Mouse (Mus musculus) MEL (cell line): ENCODE results near the gene Gemin7. TPM values are rescaled to one million over a fixed set of nuclear protein-coding genes. Genes with fewer than 3 reads are reported as not detected.
A peak's percentile ranks its signal among the peaks of the same experiment; 100 is the strongest.

Experiments
- DNase-seq: peaks from one replicate; pipeline ENCODE4 v3.0.0; 2011; ENCODE audit warnings: low read depth, low spot score
- H3K27ac ChIP-seq: 2 replicates; pipeline ENCODE4 v1.5.1; 2012; ENCODE audit warnings: low read depth, mild to moderate bottlenecking, control low read depth, low read length, moderate library complexity; ENCODE audit not compliant: control insufficient read depth
- H3K27me3 ChIP-seq, 2 experiments: fragments of 150-350 bp in 1 of 2; sonication (generic) in 1 of 2; 2 replicates each; pipeline ENCODE4 v1.6.1; 2012; ENCODE audit warnings: low read length in 2 of 2, mild to moderate bottlenecking in 2 of 2, improper control_type of control experiment in 1 of 2, moderate library complexity in 1 of 2; ENCODE audit not compliant: insufficient read depth in 2 of 2, control insufficient read depth in 1 of 2
- H3K36me3 ChIP-seq, 2 experiments: 2 replicates each; pipeline ENCODE4 v1.6.1; 2012 to 2014; ENCODE audit warnings: low read length in 2 of 2, improper control_type of control experiment in 1 of 2, inconsistent platforms in 1 of 2, mild to moderate bottlenecking in 1 of 2; ENCODE audit not compliant: insufficient read depth in 2 of 2, control insufficient read depth in 1 of 2
- H3K4me1 ChIP-seq, 2 experiments: fragments of 150-350 bp in 1 of 2; sonication (generic) in 1 of 2; 2 replicates each; pipeline ENCODE4 v1.6.1; 2012; ENCODE audit warnings: low read length in 2 of 2, improper control_type of control experiment in 1 of 2, mild to moderate bottlenecking in 1 of 2; ENCODE audit not compliant: insufficient read depth in 2 of 2, control insufficient read depth in 1 of 2
- H3K4me3 ChIP-seq, 2 experiments: fragments of 150-350 bp in 1 of 2; sonication (generic) in 1 of 2; 2 replicates each; pipeline ENCODE4 v1.5.1; 2012; ENCODE audit warnings: low read depth in 2 of 2, low read length in 2 of 2, mild to moderate bottlenecking in 2 of 2, moderate library complexity in 2 of 2, control low read depth in 1 of 2, improper control_type of control experiment in 1 of 2; ENCODE audit not compliant: control insufficient read depth in 1 of 2, insufficient read depth in 1 of 2
- H3K79me2 ChIP-seq: 2 replicates; pipeline ENCODE4 v1.6.1; 2012; ENCODE audit warnings: mild to moderate bottlenecking, low read length, moderate library complexity; ENCODE audit not compliant: control insufficient read depth, poor library complexity, insufficient read depth
- H3K9ac ChIP-seq: 2 replicates; pipeline ENCODE4 v1.6.1; 2012; ENCODE audit warnings: low read depth, mild to moderate bottlenecking, control low read depth, low read length, moderate library complexity; ENCODE audit not compliant: control insufficient read depth, poor library complexity, severe bottlenecking
- H3K9me3 ChIP-seq: fragments of 150-350 bp; sonication (generic); replicated peaks from 2 replicates; pipeline ENCODE4 v1.6.1; 2012; ENCODE audit warnings: mild to moderate bottlenecking, low read length, improper control_type of control experiment, moderate library complexity; ENCODE audit not compliant: insufficient read depth
- BHLHE40 ChIP-seq: IDR thresholded peaks from 2 replicates; pipeline ENCODE4 v1.6.1; 2012; ENCODE audit warnings: low read depth, mild to moderate bottlenecking, inconsistent platforms, low read length, improper control_type of control experiment, borderline replicate concordance
- CHD2 ChIP-seq: IDR thresholded peaks from 2 replicates; pipeline ENCODE4 v1.6.1; 2011; ENCODE audit warnings: low read length, improper control_type of control experiment
- CTCF ChIP-seq, 3 experiments: IDR thresholded peaks in 2 of 3; conservative IDR thresholded peaks in 1 of 3; 2 replicates each; pipeline ENCODE4 v1.5.1; 2011 to 2012; ENCODE audit warnings: low read length in 3 of 3, low read depth in 2 of 3, mild to moderate bottlenecking in 2 of 3, improper control_type of control experiment in 1 of 3, inconsistent platforms in 1 of 3, mixed read lengths in 1 of 3, moderate library complexity in 1 of 3; ENCODE audit not compliant: control insufficient read depth in 1 of 3, insufficient read depth in 1 of 3, poor library complexity in 1 of 3, severe bottlenecking in 1 of 3
- ELF1 ChIP-seq: IDR thresholded peaks from 2 replicates; pipeline ENCODE4 v1.6.1; 2014; ENCODE audit warnings: low read depth, mild to moderate bottlenecking, inconsistent platforms, low read length, improper control_type of control experiment, moderate library complexity
- MEF2A ChIP-seq: IDR thresholded peaks from 2 replicates; pipeline ENCODE4 v1.6.1; 2014; ENCODE audit warnings: low read depth, mild to moderate bottlenecking, inconsistent platforms, low read length, improper control_type of control experiment; ENCODE audit not compliant: poor library complexity, insufficient replicate concordance, severe bottlenecking; ENCODE audit errors: extremely low read depth
- MYB ChIP-seq: IDR thresholded peaks from 2 replicates; pipeline ENCODE4 v1.6.1; 2011; ENCODE audit warnings: mild to moderate bottlenecking, low read depth, low read length, improper control_type of control experiment
- NELFE ChIP-seq: IDR thresholded peaks from 2 replicates; pipeline ENCODE4 v1.6.1; 2011; ENCODE audit warnings: low read depth, low read length, improper control_type of control experiment
- POLR2AphosphoS2 ChIP-seq: IDR thresholded peaks from 2 replicates; pipeline ENCODE4 v1.6.1; 2011; ENCODE audit warnings: low read length, improper control_type of control experiment
- RAD21 ChIP-seq: IDR thresholded peaks from 2 replicates; pipeline ENCODE4 v1.6.1; 2011; ENCODE audit warnings: mild to moderate bottlenecking, low read depth, low read length, improper control_type of control experiment
- SMC3 ChIP-seq: IDR thresholded peaks from 2 replicates; pipeline ENCODE4 v1.6.1; 2011; ENCODE audit warnings: low read depth, low read length, improper control_type of control experiment
- TAL1 ChIP-seq: IDR thresholded peaks from 2 replicates; pipeline ENCODE4 v1.6.1; 2012; ENCODE audit warnings: mild to moderate bottlenecking, inconsistent platforms, low read length, moderate library complexity, mixed read lengths
- USF2 ChIP-seq, 2 experiments: IDR thresholded peaks; 2 replicates each; pipeline ENCODE4 v1.6.1; 2011 to 2012; ENCODE audit warnings: improper control_type of control experiment in 2 of 2, low read length in 2 of 2, borderline replicate concordance in 1 of 2, inconsistent platforms in 1 of 2, low read depth in 1 of 2, mild to moderate bottlenecking in 1 of 2; ENCODE audit not compliant: insufficient read depth in 1 of 2
- ZC3H11A ChIP-seq: IDR thresholded peaks from 2 replicates; pipeline ENCODE4 v1.6.1; 2012; ENCODE audit warnings: low read depth, mild to moderate bottlenecking, inconsistent platforms, low read length, improper control_type of control experiment
- polyA plus RNA-seq, 2 experiments: library from polyadenylated mRNA; stranded (reverse) in 1 of 2; unstranded in 1 of 2; fragments of >175 nt in 1 of 2; fragments of >200 nt in 1 of 2; gene quantifications; 2 replicates each; pipeline versions ENCODE4 v1.2.1 to v1.2.4; 2012; ENCODE audit warnings: low replicate concordance in 2 of 2, low read depth in 1 of 2; ENCODE audit not compliant: insufficient read length in 2 of 2, insufficient read depth in 1 of 2, missing spikeins in 1 of 2
- total RNA-seq: library from RNA; depleted of rRNA; stranded (reverse); fragments of 300-350 nt; gene quantifications from 2 replicates; pipeline ENCODE4 v1.2.3, GENCODE M21; 2012

Gemin7 gene
- total and polyA plus RNA-seq, 3 experiments = 58.0 to 78.7 TPM; not detected in 1

DNA sequence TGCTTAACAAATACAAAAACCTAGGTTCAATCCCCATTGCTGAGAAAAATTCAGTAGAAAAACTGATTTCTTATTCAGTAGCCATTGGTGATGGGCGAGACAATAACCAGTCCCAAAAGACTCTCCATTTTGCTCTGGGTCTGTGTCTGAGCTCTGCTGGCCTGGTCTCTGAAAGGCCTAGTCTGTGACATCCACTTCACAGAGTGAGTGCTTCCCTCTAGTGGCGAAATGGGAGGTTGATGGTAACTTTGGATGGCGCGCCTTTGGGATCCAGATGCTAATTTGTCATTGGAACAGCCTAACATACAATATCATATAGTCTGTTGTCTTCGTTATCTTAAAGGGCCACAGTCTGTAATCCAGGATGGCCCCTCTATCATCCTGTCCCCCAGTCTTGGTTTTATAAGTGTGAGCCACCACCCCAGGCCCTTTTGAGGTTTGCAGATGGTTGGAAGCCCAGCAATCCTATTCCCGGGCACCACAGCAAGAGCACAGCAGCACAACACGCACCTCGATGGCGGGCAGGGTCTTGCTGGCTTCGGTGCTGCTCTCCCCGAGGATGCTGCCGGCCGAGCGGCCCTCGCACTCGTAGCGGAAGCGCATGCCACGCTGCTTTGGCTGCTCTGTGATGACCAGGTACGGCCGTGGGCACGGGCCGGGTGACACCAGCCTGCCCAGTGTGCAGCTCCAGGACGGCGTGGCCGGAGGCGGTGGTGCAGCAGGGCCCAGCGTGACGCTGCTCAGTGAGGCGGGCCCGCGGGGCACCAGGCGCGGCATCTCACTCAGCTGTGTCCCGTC lies 41.8 kb upstream of the Gemin7 start:
- Histone ChIP-seq H3K9ac (no peak overlapping the region), H3K79me2 (no peaks in the 10 kb centered on the region), H3K27me3 (no peaks in the 10 kb centered on the region), H3K4me3 (no peak overlapping the region), H3K36me3 (no peaks in the 10 kb centered on the region), H3K9me3 (no peaks in the 10 kb centered on the region), H3K4me1 (no peaks in the 10 kb centered on the region), H3K27ac (no peak overlapping the region)
- DNase-seq = peak; percentile 81
- peak; percentile 69 for TF ChIP-seq RAD21
- TF ChIP-seq MEF2A = no peak
- TF ChIP-seq CTCF (IDR thresholded peaks at IDR 0.05 in 2 of 3, conservative IDR thresholded peaks at IDR 0.05 in 1 of 3; ENCODE audit: control insufficient read depth in 1 of 3, insufficient read depth in 1 of 3, low read depth in 2 of 3, low read length in 3 of 3, poor library complexity in 1 of 3, severe bottlenecking in 1 of 3) = peak; percentile 71 to 87 (median 82)
- TF ChIP-seq ZC3H11A = peak; percentile 57
- TF ChIP-seq POLR2AphosphoS2 = no peak
- no peak for TF ChIP-seq NELFE
- 0 out of 2 replicates have a peak, but pooled peaks have one; percentile 16 for TF ChIP-seq BHLHE40
- TF ChIP-seq SMC3 = peak; percentile 77

DNA sequence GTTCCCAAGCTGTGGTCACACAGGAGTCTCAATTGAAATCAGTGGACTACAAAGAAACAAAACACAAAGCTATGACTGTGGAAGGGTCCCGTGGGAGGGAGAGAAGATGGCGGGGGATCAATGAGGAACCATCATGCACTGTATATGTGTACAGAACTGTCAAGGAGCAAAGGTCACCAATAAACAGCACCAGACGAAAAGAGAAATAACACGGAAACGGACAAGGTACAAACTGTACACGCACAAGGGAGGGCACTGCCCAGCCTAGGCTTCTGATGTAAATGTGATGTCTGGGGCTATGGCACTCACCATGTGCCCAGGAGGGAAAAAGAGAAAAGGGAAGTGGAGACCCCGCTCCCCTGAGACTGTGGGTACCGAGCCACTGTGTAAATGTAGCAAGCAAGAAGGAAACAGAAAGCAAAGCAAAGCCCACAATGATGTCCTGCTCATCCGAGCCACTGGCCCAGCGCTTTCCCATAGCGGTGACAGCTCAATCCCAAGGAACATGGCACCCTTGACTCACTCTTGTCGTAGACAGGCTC lies 37.7 kb upstream of the Gemin7 start:
- Histone ChIP-seq H3K9ac (no peak overlapping the region), H3K9me3 (no peaks in the 10 kb centered on the region)
- TF ChIP-seq TAL1 = no peak
- no peak for TF ChIP-seq NELFE
- TF ChIP-seq MEF2A = no peak
- TF ChIP-seq MYB = no peak

DNA sequence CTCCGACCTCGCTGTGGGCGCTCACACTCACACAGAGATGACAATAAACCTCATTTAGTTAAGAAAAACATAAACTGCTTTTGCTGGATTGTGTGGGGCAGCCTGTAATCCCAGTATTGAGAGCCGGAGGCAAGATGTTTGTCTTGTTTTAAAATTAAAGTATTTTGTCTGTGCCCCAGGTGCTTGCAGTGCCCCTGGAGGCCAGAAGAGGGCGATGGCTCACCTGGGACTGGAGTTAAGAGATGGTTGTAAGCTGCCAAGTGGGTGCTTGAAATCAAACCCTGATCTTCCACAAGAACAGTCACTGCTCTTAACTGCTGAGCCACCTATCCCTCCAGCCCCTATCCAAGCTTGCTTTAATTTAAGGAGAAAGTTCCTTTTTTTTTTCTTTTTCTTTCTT lies 33.6 kb upstream of the Gemin7 start:
- no peak overlapping the region for H3K9ac ChIP-seq
- TF ChIP-seq USF2 (IDR thresholded peaks at IDR 0.05; ENCODE audit: borderline replicate concordance in 1 of 2, insufficient read depth in 1 of 2, low read depth in 1 of 2, low read length in 2 of 2) (no peak), ELF1 (no peak), CHD2 (no peak), CTCF (IDR thresholded peaks at IDR 0.05 in 2 of 3, conservative IDR thresholded peaks at IDR 0.05 in 1 of 3; ENCODE audit: control insufficient read depth in 1 of 3, insufficient read depth in 1 of 3, low read depth in 2 of 3, low read length in 3 of 3, poor library complexity in 1 of 3, severe bottlenecking in 1 of 3) (peak; percentile 35 to 46 (median 37))
- TF ChIP-seq, all 39 proteins: peak for 1
- no peaks in the 10 kb centered on the region for H3K9me3 ChIP-seq
- H3K27me3 ChIP-seq = no peaks in the 10 kb centered on the region
- H3K4me1 ChIP-seq = no peaks in the 10 kb centered on the region
- H3K36me3 ChIP-seq = no peaks in the 10 kb centered on the region
- no peaks in the 10 kb centered on the region for H3K79me2 ChIP-seq
- DNase-seq = no peak
- no peak overlapping the region for H3K27ac ChIP-seq
- no peak overlapping the region for H3K4me3 ChIP-seq

More for the DNA sequence above, 37.7 kb upstream of the Gemin7 start:
- H3K79me2 ChIP-seq = no peaks in the 10 kb centered on the region
- H3K4me3 ChIP-seq = no peak overlapping the region
- no peaks in the 10 kb centered on the region for H3K36me3 ChIP-seq
- H3K27ac ChIP-seq = no peak overlapping the region
- no peaks in the 10 kb centered on the region for H3K27me3 ChIP-seq
- H3K4me1 ChIP-seq = no peaks in the 10 kb centered on the region
- no peak for DNase-seq
